Mouse (Mus musculus) macrophage (primary cell): Measurements from ENCODE around the gene Nup54. TPM values are rescaled to one million over a fixed set of nuclear protein-coding genes. Genes with fewer than 3 reads are reported as not detected.

Source experiments
- H3K27ac ChIP-seq: fragments of 350-480 bp; formaldehyde crosslinking; 2 replicates; pipeline ENCODE4 v1.9.0; 2021
- H3K36me3 ChIP-seq: fragments of 350-480 bp; formaldehyde crosslinking; 2 replicates; pipeline ENCODE4 v1.9.0; 2021; ENCODE audit errors: inconsistent target
- H3K4me3 ChIP-seq: fragments of 350-480 bp; formaldehyde crosslinking; 2 replicates; pipeline ENCODE4 v1.9.0; 2021; ENCODE audit errors: inconsistent target
- H3K79me2 ChIP-seq: fragments of 350-480 bp; formaldehyde crosslinking; 2 replicates; pipeline ENCODE4 v1.9.0; 2021; ENCODE audit errors: inconsistent target
- WGBS: methylation state at CpG from one replicate; pipeline ENCODE4 v1.1.7; 2026; ENCODE audit warnings: inconsistent platforms; ENCODE audit not compliant: missing documents; 5-methylcytosine and 5-hydroxymethylcytosine counted together
- polyA plus RNA-seq: library from polyadenylated mRNA; stranded (reverse); fragments of 250-400 nt; gene quantifications from 3 replicates; pipeline ENCODE4 v1.2.4, GENCODE M21; 2018; ENCODE audit warnings: inconsistent platforms

Nup54 gene
- polyA plus RNA-seq, 1 experiment from 2014 or later: 15.8 TPM

- no peak overlapping the region for H3K4me3 ChIP-seq
- no peaks in the 10 kb centered on the region for H3K79me2 ChIP-seq
Measured at GRCm38 (mm10) chr5:92402816-92403215, 32.2 kb downstream of the Nup54 start.

GRCm38 (mm10) chr5:92398153-92398552 lies 36.9 kb downstream of the Nup54 start:
- H3K36me3 ChIP-seq: no peaks in the 10 kb centered on the region
- H3K27ac ChIP-seq: no peak overlapping the region
- 22% methylated on average over 5 of the region's 5 CpGs for WGBS
- H3K79me2 ChIP-seq: no peaks in the 10 kb centered on the region
- H3K4me3 ChIP-seq: no peak overlapping the region

More at GRCm38 (mm10) chr5:92402816-92403215, 32.2 kb downstream of the Nup54 start:
- Histone ChIP-seq H3K36me3 (no peaks in the 10 kb centered on the region), H3K27ac (no peak overlapping the region)
- 93% methylated on average over 9 of the region's 9 CpGs for WGBS

- Histone ChIP-seq H3K4me3 (no peak overlapping the region), H3K79me2 (no peaks in the 10 kb centered on the region), H3K36me3 (no peaks in the 10 kb centered on the region), H3K27ac (no peak overlapping the region)
- 93% methylated on average over 6 of the region's 6 CpGs for WGBS
Measured at GRCm38 (mm10) chr5:92396476-92396875, 38.5 kb downstream of the Nup54 start.

- WGBS: 98% methylated on average over 3 of the region's 3 CpGs
- Histone ChIP-seq H3K79me2 (no peaks in the 10 kb centered on the region), H3K27ac (no peak overlapping the region), H3K36me3 (no peaks in the 10 kb centered on the region), H3K4me3 (no peak overlapping the region)
Measured at GRCm38 (mm10) chr5:92395764-92396163, 39.3 kb downstream of the Nup54 start.

GRCm38 (mm10) chr5:92393863-92394262 lies 41.2 kb downstream of the Nup54 start:
- no peak overlapping the region for H3K4me3 ChIP-seq
- H3K36me3 ChIP-seq: no peaks in the 10 kb centered on the region
- H3K27ac ChIP-seq: no peak overlapping the region
- 23% methylated on average over 10 of the region's 10 CpGs for WGBS
- H3K79me2 ChIP-seq: no peaks in the 10 kb centered on the region

GRCm38 (mm10) chr5:92392542-92392941 lies 42.5 kb downstream of the Nup54 start:
- no peaks in the 10 kb centered on the region for H3K36me3 ChIP-seq
- H3K79me2 ChIP-seq: no peaks in the 10 kb centered on the region
- H3K4me3 ChIP-seq: no peak overlapping the region
- WGBS: 51% methylated on average over 18 of the region's 18 CpGs
- H3K27ac ChIP-seq: no peak overlapping the region

GRCm38 (mm10) chr5:92390615-92391014 lies 44.4 kb downstream of the Nup54 start:
- H3K79me2 ChIP-seq: no peaks in the 10 kb centered on the region
- H3K4me3 ChIP-seq: no peak overlapping the region
- H3K27ac ChIP-seq: no peak overlapping the region
- 95% methylated on average over 8 of the region's 8 CpGs for WGBS
- no peaks in the 10 kb centered on the region for H3K36me3 ChIP-seq

GRCm38 (mm10) chr5:92389977-92390376 lies 45.0 kb downstream of the Nup54 start:
- Histone ChIP-seq H3K36me3 (no peaks in the 10 kb centered on the region), H3K79me2 (no peaks in the 10 kb centered on the region), H3K27ac (no peak overlapping the region), H3K4me3 (no peak overlapping the region)
- 83% methylated on average over 1 of the region's 2 CpGs for WGBS

- no peak overlapping the region for H3K27ac ChIP-seq
- H3K4me3 ChIP-seq: no peak overlapping the region
- H3K36me3 ChIP-seq: no peaks in the 10 kb centered on the region
- 91% methylated on average over 11 of the region's 11 CpGs for WGBS
- H3K79me2 ChIP-seq: no peaks in the 10 kb centered on the region
Measured at GRCm38 (mm10) chr5:92387433-92387832, 47.6 kb downstream of the Nup54 start.

- H3K27ac ChIP-seq: no peak overlapping the region
- H3K79me2 ChIP-seq: no peaks in the 10 kb centered on the region
- H3K36me3 ChIP-seq: no peaks in the 10 kb centered on the region
- no peak overlapping the region for H3K4me3 ChIP-seq
- 19% methylated on average over 6 of the region's 6 CpGs for WGBS
Measured at GRCm38 (mm10) chr5:92386643-92387042, 48.4 kb downstream of the Nup54 start.

GRCm38 (mm10) chr5:92386102-92386501 lies 48.9 kb downstream of the Nup54 start:
- no peak overlapping the region for H3K27ac ChIP-seq
- no peak overlapping the region for H3K4me3 ChIP-seq
- 81% methylated on average over 5 of the region's 5 CpGs for WGBS
- no peaks in the 10 kb centered on the region for H3K79me2 ChIP-seq
- H3K36me3 ChIP-seq: no peaks in the 10 kb centered on the region

- H3K27ac ChIP-seq: no peak overlapping the region
- WGBS: 62% methylated on average over 7 of the region's 7 CpGs
- H3K79me2 ChIP-seq: no peaks in the 10 kb centered on the region
- no peaks in the 10 kb centered on the region for H3K36me3 ChIP-seq
- H3K4me3 ChIP-seq: no peak overlapping the region
Measured at GRCm38 (mm10) chr5:92384855-92385254, 50.2 kb downstream of the Nup54 start.

- no peaks in the 10 kb centered on the region for H3K79me2 ChIP-seq
- 95% methylated on average over 7 of the region's 7 CpGs for WGBS
- H3K4me3 ChIP-seq: no peak overlapping the region
- H3K27ac ChIP-seq: no peak overlapping the region
- H3K36me3 ChIP-seq: no peaks in the 10 kb centered on the region
Measured at GRCm38 (mm10) chr5:92383747-92384146, 51.3 kb downstream of the Nup54 start.

GRCm38 (mm10) chr5:92382349-92382679 lies 52.7 kb downstream of the Nup54 start:
- WGBS: 75% methylated on average over 9 of the region's 9 CpGs
- Histone ChIP-seq H3K36me3 (no peaks in the 10 kb centered on the region), H3K4me3 (no peak overlapping the region), H3K79me2 (no peaks in the 10 kb centered on the region), H3K27ac (no peak overlapping the region)

- Histone ChIP-seq H3K79me2 (no peaks in the 10 kb centered on the region), H3K4me3 (no peak overlapping the region), H3K27ac (no peak overlapping the region), H3K36me3 (no peaks in the 10 kb centered on the region)
- 38% methylated on average over 10 of the region's 12 CpGs for WGBS
Measured at GRCm38 (mm10) chr5:92381550-92382348, 53.3 kb downstream of the Nup54 start.
